13 mouse cellular contexts compared by ENCODE assay signal in genomic region chr11:5033136-5033535, GRCm38 (mm10). TPM values are rescaled to one million over a fixed set of nuclear protein-coding genes. Genes with fewer than 3 reads are reported as not detected.
DNase-seq lines count a peak whose midpoint lies in the region; ATAC-seq and TF ChIP-seq lines count a peak whose summit lies in the region.
"Had no signal": no experiment of that assay in that cellular context is flagged by ENCODE, and none has a peak within 500 bp of the region (broad histone marks: within the 10 kb centered on the region; RNA-seq: fewer than 3 reads in every experiment).

No protein-coding gene starts in this region.

- no peak overlapping the region for H3K4me3 ChIP-seq in layer of hippocampus, adult 2 months
- H3K4me3 ChIP-seq in forebrain, embryonic 12.5 days (replicated peaks), result no peak overlapping the region
- H3K4me3 ChIP-seq: hindbrain, embryonic 15.5 days; left cerebral cortex, adult 2 months; myocyte had no signal

- no peak overlapping the region for H3K9ac ChIP-seq in forebrain, embryonic 12.5 days
- H3K9ac ChIP-seq: hindbrain, embryonic 15.5 days had no signal

- no peaks in the 10 kb centered on the region for H3K4me1 ChIP-seq in forebrain, embryonic 12.5 days
- H3K4me1 ChIP-seq: hindbrain, embryonic 15.5 days had no signal

- DNase-seq in layer of hippocampus, adult 2 months (ENCODE audit: low spot score in 2 of 2), result no peak
- no peak for DNase-seq in layer of hippocampus, adult 9-11 months
- DNase-seq in brain, adult 2 months (ENCODE audit: low read depth, low spot score), result peak; percentile 79
- peak; percentile 48 to 72 for DNase-seq in heart, adult 9 months (ENCODE audit: low spot score in 2 of 2)
- DNase-seq in frontal cortex, postnatal 36 days (ENCODE audit: low spot score in 2 of 2), result no peak
- DNase-seq in right cerebral cortex, postnatal 25 days, result no peak
- DNase-seq: lung, adult 2 months; thymus, postnatal 36 days had no signal

- H3K9me3 ChIP-seq in forebrain, embryonic 12.5 days, result no peaks in the 10 kb centered on the region
- H3K9me3 ChIP-seq: hindbrain, embryonic 15.5 days had no signal

- no peaks in the 10 kb centered on the region for H3K27me3 ChIP-seq in forebrain, embryonic 12.5 days
- H3K27me3 ChIP-seq: hindbrain, embryonic 15.5 days had no signal

- no peak overlapping the region for H3K4me2 ChIP-seq in forebrain, embryonic 12.5 days
- H3K4me2 ChIP-seq: hindbrain, embryonic 15.5 days had no signal

- ATAC-seq in megakaryocyte-erythroid progenitor cell, adult 5-6 weeks (replicated peaks; ENCODE audit: low FRiP score, low TSS enrichment, poor library complexity, severe bottlenecking), result peak; percentile 75
- no peak for ATAC-seq in forebrain, embryonic 12.5 days (ENCODE audit: low FRiP score)

- peak overlapping the region; percentile 85 for H3K27ac ChIP-seq in layer of hippocampus, adult 2 months
- no peak overlapping the region for H3K27ac ChIP-seq in forebrain, embryonic 12.5 days
- H3K27ac ChIP-seq: hindbrain, embryonic 15.5 days; left cerebral cortex, adult 2 months had no signal

- 99% methylated on average over 3 of the region's 3 CpGs for WGBS in forebrain, embryonic 12.5 days

- TF ChIP-seq CTCF in layer of hippocampus, adult 2 months (conservative IDR thresholded peaks at IDR 0.05), result no peak

- H3K36me3 ChIP-seq in forebrain, embryonic 12.5 days (replicated peaks), result peaks cover 100% of the 10 kb centered on the region

RNA-seq across cellular contexts. Expression of gene Rasl10a, which starts 24.8 kb away (rescaled TPM):
- total RNA-seq in layer of hippocampus, adult 2 months (2021), result 10 to 100 TPM; 87.7 to 95.3 TPM
- not detected in 2 replicates for total RNA-seq in megakaryocyte-erythroid progenitor cell, adult 5-6 weeks (2014; fragmentation: Nextera tagmentation)
- total RNA-seq in megakaryocyte-erythroid progenitor cell, adult 5-6 weeks (2017), result not detected in 2 replicates
- 0.18 and 0.59 TPM in 2 replicates for polyA plus RNA-seq in forebrain, embryonic 12.5 days (2016; fragmentation: Nextera tagmentation; extraction: Ambion mirVana)

RNA-seq across cellular contexts. Expression of gene Gas2l1, which starts 32.0 kb away (rescaled TPM):
- 10 to 100 TPM; 93.6 to 97.7 TPM for total RNA-seq in layer of hippocampus, adult 2 months (2021)
- total RNA-seq in megakaryocyte-erythroid progenitor cell, adult 5-6 weeks (2014; fragmentation: Nextera tagmentation), result 0.87 and 4.4 TPM in 2 replicates
- 1.3 TPM in 1 of 2 replicates, not detected in the other for total RNA-seq in megakaryocyte-erythroid progenitor cell, adult 5-6 weeks (2017)
- polyA plus RNA-seq in forebrain, embryonic 12.5 days (2016; fragmentation: Nextera tagmentation; extraction: Ambion mirVana), result 28.5 and 31.8 TPM in 2 replicates

RNA-seq across cellular contexts. Expression of gene Ap1b1, which starts 46.5 kb away (rescaled TPM):
- total RNA-seq in layer of hippocampus, adult 2 months (2021), result 100 to 1,000 TPM; 144 to 147 TPM
- 136 and 160 TPM in 2 replicates for total RNA-seq in megakaryocyte-erythroid progenitor cell, adult 5-6 weeks (2014; fragmentation: Nextera tagmentation)
- total RNA-seq in megakaryocyte-erythroid progenitor cell, adult 5-6 weeks (2017), result 116 and 165 TPM in 2 replicates
- polyA plus RNA-seq in forebrain, embryonic 12.5 days (2016; fragmentation: Nextera tagmentation; extraction: Ambion mirVana), result 67.9 and 76.7 TPM in 2 replicates

Comparison
In these comparisons a context has a peak if more than half of its experiments do, and no peak if none do; other contexts are left out.
1. DNase-seq: peak in brain, adult 2 months (single experiment) and heart, adult 9 months (2 of 2); none in layer of hippocampus, adult 2 months (0 of 2), layer of hippocampus, adult 9-11 months (single experiment), frontal cortex, postnatal 36 days (0 of 2) and right cerebral cortex, postnatal 25 days (single experiment).
2. RNA of gene Rasl10a, which starts 24.8 kb away (total RNA-seq): 87.7 to 95.3 TPM in layer of hippocampus, adult 2 months; not detected in megakaryocyte-erythroid progenitor cell, adult 5-6 weeks; every median in the first group is over 10 times any median in the second.
3. RNA of gene Gas2l1, which starts 32.0 kb away (total RNA-seq): 93.6 to 97.7 TPM in layer of hippocampus, adult 2 months; 0.87 to 4.4 TPM in megakaryocyte-erythroid progenitor cell, adult 5-6 weeks; every median in the first group is over 10 times any median in the second.